Mouse (Mus musculus) embryonic fibroblast, embryonic 13.5 days (primary cell): ENCODE data around the gene BC005624. TPM values are rescaled to one million over a fixed set of nuclear protein-coding genes. Genes with fewer than 3 reads are reported as not detected.

Experiments
- H3K27ac ChIP-seq: 2 replicates; pipeline ENCODE4 v1.5.1; 2012; ENCODE audit warnings: low read length, control low read depth, inconsistent platforms; ENCODE audit not compliant: insufficient read depth
- H3K4me1 ChIP-seq: 2 replicates; pipeline ENCODE4 v1.6.1; 2011; ENCODE audit warnings: low read length; ENCODE audit not compliant: control insufficient read depth, insufficient read depth
- H3K4me3 ChIP-seq: 2 replicates; pipeline ENCODE4 v1.5.1; 2011; ENCODE audit warnings: mild to moderate bottlenecking, control low read depth, low read length; ENCODE audit not compliant: insufficient read depth
- CTCF ChIP-seq: IDR thresholded peaks from 2 replicates; pipeline ENCODE4 v1.5.1; 2011; ENCODE audit warnings: mild to moderate bottlenecking, control low read depth, low read length, moderate library complexity, borderline replicate concordance; ENCODE audit not compliant: insufficient read depth
- POLR2A ChIP-seq: IDR thresholded peaks from 2 replicates; pipeline ENCODE4 v1.6.1; 2011; ENCODE audit warnings: low read depth, mild to moderate bottlenecking, control low read depth, low read length, moderate library complexity
- polyA plus RNA-seq: library from polyadenylated mRNA; stranded (reverse); fragments of >200 nt; gene quantifications from 2 replicates; pipeline ENCODE4 v1.2.4, GENCODE M21; 2011; ENCODE audit warnings: low read depth; ENCODE audit not compliant: missing spikeins, insufficient read length

Gene BC005624
- polyA plus RNA-seq, 1 experiment: 31.6 TPM

- no peak overlapping the region for H3K4me3 ChIP-seq
- no peak overlapping the region for H3K27ac ChIP-seq
- TF ChIP-seq CTCF: no peak
- TF ChIP-seq POLR2A: no peak
- peaks cover 10% of the 10 kb centered on the region; the same call in 1 of the 2 replicates for H3K4me1 ChIP-seq
Observed at GRCm38 (mm10) chr2:31013371-31014120, 31.5 kb upstream of the BC005624 start.

GRCm38 (mm10) chr2:31007208-31007607 is 25.2 kb upstream of the BC005624 start:
- no peak overlapping the region for H3K4me3 ChIP-seq
- TF ChIP-seq CTCF (no peak), POLR2A (no peak)

GRCm38 (mm10) chr2:31006434-31006833 is 24.4 kb upstream of the BC005624 start:
- H3K4me1 ChIP-seq: 0 out of 2 replicates have a peak, but pooled peaks cover 3% of the 10 kb centered on the region
- H3K27ac ChIP-seq: no peak overlapping the region
- no peak overlapping the region for H3K4me3 ChIP-seq
- TF ChIP-seq CTCF (no peak), POLR2A (no peak)

More at GRCm38 (mm10) chr2:31007208-31007607, 25.2 kb upstream of the BC005624 start:
- no peak overlapping the region for H3K27ac ChIP-seq
- 0 out of 2 replicates have a peak, but pooled peaks cover 3% of the 10 kb centered on the region for H3K4me1 ChIP-seq

GRCm38 (mm10) chr2:31005453-31005852 is 23.5 kb upstream of the BC005624 start:
- TF ChIP-seq POLR2A: no peak
- no peak for TF ChIP-seq CTCF
- no peak overlapping the region for H3K4me3 ChIP-seq
- 0 out of 2 replicates have a peak, but pooled peaks cover 3% of the 10 kb centered on the region for H3K4me1 ChIP-seq
- H3K27ac ChIP-seq: no peak overlapping the region

- no peak overlapping the region for H3K4me3 ChIP-seq
- H3K4me1 ChIP-seq: 0 out of 2 replicates have a peak, but pooled peaks cover 3% of the 10 kb centered on the region
- H3K27ac ChIP-seq: no peak overlapping the region
- TF ChIP-seq POLR2A: no peak
Observed at GRCm38 (mm10) chr2:31002857-31003256, 20.9 kb upstream of the BC005624 start.

- TF ChIP-seq CTCF: no peak
- TF ChIP-seq POLR2A: no peak
- Histone ChIP-seq H3K27ac (no peak overlapping the region), H3K4me1 (no peaks in the 10 kb centered on the region), H3K4me3 (no peak overlapping the region)
Observed at GRCm38 (mm10) chr2:30998443-30999260, 16.7 kb upstream of the BC005624 start.

- TF ChIP-seq POLR2A (no peak), CTCF (no peak)
- no peak overlapping the region for H3K27ac ChIP-seq
- H3K4me1 ChIP-seq: no peaks in the 10 kb centered on the region
- no peak overlapping the region for H3K4me3 ChIP-seq
Observed at GRCm38 (mm10) chr2:30995432-30995996, 13.5 kb upstream of the BC005624 start.

- Histone ChIP-seq H3K4me1 (no peaks in the 10 kb centered on the region), H3K27ac (no peak overlapping the region), H3K4me3 (no peak overlapping the region)
- TF ChIP-seq CTCF: no peak
- no peak for TF ChIP-seq POLR2A
Observed at GRCm38 (mm10) chr2:30994853-30995252, 12.9 kb upstream of the BC005624 start.

GRCm38 (mm10) chr2:30990221-30990620 is 8.2 kb upstream of the BC005624 start:
- no peak overlapping the region for H3K4me3 ChIP-seq
- H3K27ac ChIP-seq: no peak overlapping the region
- TF ChIP-seq POLR2A: no peak
- no peak for TF ChIP-seq CTCF
- no peaks in the 10 kb centered on the region for H3K4me1 ChIP-seq
